Mouse (Mus musculus) layer of hippocampus, adult 2 months (tissue): ENCODE results near the gene Slc25a34. TPM values are rescaled to one million over a fixed set of nuclear protein-coding genes. Genes with fewer than 3 reads are reported as not detected.

ENCODE experiments used
- DNase-seq, 2 experiments: peaks; one replicate each; pipeline ENCODE4 v3.0.0; 2022; ENCODE audit warnings: low spot score in 2 of 2
- H3K27ac ChIP-seq: fragments of 200-600 bp; 2 replicates; pipeline ENCODE4 v1.8.1; 2022
- H3K4me3 ChIP-seq: fragments of 200-600 bp; 2 replicates; pipeline ENCODE4 v1.8.1; 2022; ENCODE audit warnings: mild to moderate bottlenecking
- CTCF ChIP-seq: fragments of 200-600 bp; conservative IDR thresholded peaks from 2 replicates; pipeline ENCODE4 v1.8.1; 2022; ENCODE audit warnings: antibody characterized with exemption, mild to moderate bottlenecking, moderate library complexity
- total RNA-seq, 2 experiments: library from RNA; stranded (reverse); gene quantifications; 2 replicates each; pipeline ENCODE4 v1.2.3; 2021

Gene Slc25a34
- total RNA-seq, 2 experiments from 2014 or later = 1.6 to 3.6 TPM

DNA sequence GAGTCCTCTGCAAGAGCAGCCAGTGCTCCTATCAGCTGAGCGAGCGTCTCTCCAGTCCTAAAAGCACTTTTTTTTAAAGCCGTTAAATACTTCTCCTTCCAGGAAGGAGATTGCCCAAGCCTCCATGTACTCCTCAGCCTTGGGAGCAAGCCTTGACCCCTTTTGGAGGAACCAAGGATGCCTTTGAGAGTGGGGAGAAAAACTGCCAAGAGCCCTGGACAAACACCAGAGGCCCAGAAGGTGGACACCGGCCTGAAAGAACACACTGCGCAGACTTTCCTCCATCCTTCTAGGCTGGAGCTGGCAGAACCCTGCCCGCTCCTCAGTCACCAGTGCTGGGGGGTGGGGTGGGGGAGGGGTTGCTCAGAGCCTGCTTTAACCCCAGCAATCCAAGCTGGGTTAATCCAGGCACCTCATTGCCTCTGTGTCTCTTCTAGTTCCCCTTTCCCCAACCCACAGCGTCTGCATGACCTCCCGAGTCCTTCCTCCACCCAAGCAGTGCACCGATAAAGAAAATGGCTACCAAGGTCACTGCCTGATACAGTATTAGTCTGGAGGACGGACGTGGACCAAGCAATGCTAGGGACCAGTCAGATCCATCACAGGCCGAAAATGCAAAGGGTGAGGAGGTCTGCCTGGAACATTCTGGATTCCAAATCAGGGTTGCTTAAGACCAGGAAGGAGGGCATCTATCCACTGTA is 32.4 kb upstream of the Slc25a34 start:
- no peak overlapping the region; the same call in 1 of the 2 replicates for H3K4me3 ChIP-seq
- H3K27ac ChIP-seq = peak overlapping the region; percentile 70
- DNase-seq = peak; percentile 29 to 58
- no peak for TF ChIP-seq CTCF

GRCm38 (mm10) chr4:141654509-141654908 is 30.9 kb upstream of the Slc25a34 start:
- Histone ChIP-seq H3K4me3 (no peak overlapping the region), H3K27ac (peak overlapping the region; percentile 57)
- no peak for TF ChIP-seq CTCF
- DNase-seq = no peak

GRCm38 (mm10) chr4:141653813-141654212 is 30.2 kb upstream of the Slc25a34 start:
- DNase-seq = no peak

DNA sequence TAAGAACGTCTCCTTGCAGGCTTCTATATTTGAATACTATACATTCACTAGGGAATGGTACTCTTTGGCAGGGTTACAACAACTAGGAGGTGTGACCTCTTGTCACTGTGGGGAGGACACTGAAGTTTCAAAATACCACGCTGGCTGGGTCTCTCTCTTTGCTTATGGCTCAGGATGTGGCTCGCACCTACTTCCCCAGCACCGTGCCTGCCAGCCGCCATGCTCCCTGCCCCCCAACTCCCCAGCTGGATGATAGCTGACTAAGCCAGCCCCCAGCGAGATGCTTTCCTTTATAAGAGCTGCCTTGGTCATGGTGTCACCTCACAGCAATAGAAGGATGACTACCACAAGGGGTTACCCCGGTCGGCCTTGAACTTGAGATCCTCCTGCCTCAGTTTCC is 29.4 kb upstream of the Slc25a34 start:
- peak overlapping the region; percentile 57; the same call in 1 of the 2 replicates for H3K27ac ChIP-seq
- no peak overlapping the region for H3K4me3 ChIP-seq
- TF ChIP-seq CTCF = no peak
- no peak for DNase-seq

More at GRCm38 (mm10) chr4:141653813-141654212, 30.2 kb upstream of the Slc25a34 start:
- TF ChIP-seq CTCF = no peak
- Histone ChIP-seq H3K4me3 (no peak overlapping the region), H3K27ac (peak overlapping the region; percentile 57)

- no peak for TF ChIP-seq CTCF
- no peak overlapping the region for H3K4me3 ChIP-seq
- DNase-seq = no peak
- peak overlapping the region; percentile 28; the same call in 1 of the 2 replicates for H3K27ac ChIP-seq
Observed at GRCm38 (mm10) chr4:141651944-141652343, 28.3 kb upstream of the Slc25a34 start.

GRCm38 (mm10) chr4:141651286-141651685 is 27.7 kb upstream of the Slc25a34 start:
- peak overlapping the region; percentile 28; the same call in 1 of the 2 replicates for H3K27ac ChIP-seq
- DNase-seq = no peak
- TF ChIP-seq CTCF = no peak

DNA sequence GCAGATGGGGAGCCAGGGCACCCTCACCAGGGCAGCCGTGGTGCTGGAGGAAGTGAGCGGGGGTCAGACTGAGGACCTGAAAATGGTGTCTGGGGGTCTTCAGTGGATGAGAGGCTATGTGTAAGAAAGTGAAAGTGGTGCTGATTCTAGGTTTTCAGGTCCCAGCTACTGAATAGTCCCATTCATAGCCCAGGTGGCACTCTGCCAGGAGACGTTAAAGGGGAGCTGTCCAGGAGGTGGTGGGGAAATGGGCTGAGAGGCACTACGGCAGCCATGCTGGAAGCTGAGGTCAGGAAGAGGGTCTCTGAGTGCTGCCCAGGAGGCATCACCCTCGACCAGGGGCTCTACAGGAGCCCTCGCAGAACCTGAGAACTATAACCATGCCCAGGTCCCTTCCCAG is 25.6 kb upstream of the Slc25a34 start:
- H3K27ac ChIP-seq = peak overlapping the region; percentile 67
- H3K4me3 ChIP-seq = no peak overlapping the region
- DNase-seq = no peak
- TF ChIP-seq CTCF = no peak

More at GRCm38 (mm10) chr4:141651286-141651685, 27.7 kb upstream of the Slc25a34 start:
- no peak overlapping the region for H3K4me3 ChIP-seq

- Histone ChIP-seq H3K27ac (peak overlapping the region; percentile 67; the same call in 1 of the 2 replicates), H3K4me3 (no peak overlapping the region)
- DNase-seq = no peak
- TF ChIP-seq CTCF = no peak
Observed at GRCm38 (mm10) chr4:141648262-141648661, 24.6 kb upstream of the Slc25a34 start.

- Histone ChIP-seq H3K4me3 (no peak overlapping the region), H3K27ac (no peak overlapping the region)
- no peak for DNase-seq
- TF ChIP-seq CTCF = no peak
Observed at GRCm38 (mm10) chr4:141647187-141647586, 23.6 kb upstream of the Slc25a34 start.

- no peak for DNase-seq
- TF ChIP-seq CTCF = no peak
- Histone ChIP-seq H3K4me3 (no peak overlapping the region), H3K27ac (no peak overlapping the region; the same call in 1 of the 2 replicates)
Observed at GRCm38 (mm10) chr4:141645988-141646387, 22.4 kb upstream of the Slc25a34 start.

DNA sequence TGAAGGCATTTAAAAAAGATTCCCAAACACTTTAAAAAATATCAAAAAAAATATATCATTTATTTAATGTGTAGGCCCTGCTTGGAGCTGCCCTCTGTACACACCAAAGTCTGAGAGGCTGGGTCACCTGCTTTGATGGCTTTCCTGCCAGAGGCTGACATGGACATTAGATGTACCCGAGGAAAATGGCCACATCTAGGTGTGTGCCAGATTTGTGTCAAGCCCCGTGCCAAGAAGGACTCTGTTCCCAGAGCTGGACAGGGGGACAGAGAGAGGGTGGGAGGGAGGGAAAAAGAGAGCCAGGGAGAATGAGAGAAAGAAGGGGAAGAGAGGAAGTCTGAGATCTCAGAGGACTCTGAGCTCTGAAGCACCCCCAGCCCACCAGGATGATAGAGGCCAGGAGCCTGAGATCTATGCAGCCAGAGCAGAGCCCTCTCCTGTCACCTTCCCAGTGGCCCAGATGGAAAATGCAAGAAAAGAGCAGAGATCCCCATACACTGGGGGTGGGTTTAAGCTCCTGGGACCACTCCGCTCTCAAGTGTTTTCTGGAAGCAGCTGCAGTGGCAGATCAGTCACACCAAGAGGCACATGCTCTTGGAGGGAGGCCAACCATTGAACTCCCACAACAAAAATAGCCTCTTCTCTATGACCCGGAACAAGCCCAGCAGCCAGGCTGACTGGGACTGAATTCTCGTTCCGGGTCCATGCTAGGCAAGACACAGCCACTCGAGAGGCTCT is 19.7 kb upstream of the Slc25a34 start:
- DNase-seq = peak; percentile 50 to 55
- no peak for TF ChIP-seq CTCF
- no peak overlapping the region for H3K4me3 ChIP-seq
- peak overlapping the region; percentile 88 for H3K27ac ChIP-seq

DNA sequence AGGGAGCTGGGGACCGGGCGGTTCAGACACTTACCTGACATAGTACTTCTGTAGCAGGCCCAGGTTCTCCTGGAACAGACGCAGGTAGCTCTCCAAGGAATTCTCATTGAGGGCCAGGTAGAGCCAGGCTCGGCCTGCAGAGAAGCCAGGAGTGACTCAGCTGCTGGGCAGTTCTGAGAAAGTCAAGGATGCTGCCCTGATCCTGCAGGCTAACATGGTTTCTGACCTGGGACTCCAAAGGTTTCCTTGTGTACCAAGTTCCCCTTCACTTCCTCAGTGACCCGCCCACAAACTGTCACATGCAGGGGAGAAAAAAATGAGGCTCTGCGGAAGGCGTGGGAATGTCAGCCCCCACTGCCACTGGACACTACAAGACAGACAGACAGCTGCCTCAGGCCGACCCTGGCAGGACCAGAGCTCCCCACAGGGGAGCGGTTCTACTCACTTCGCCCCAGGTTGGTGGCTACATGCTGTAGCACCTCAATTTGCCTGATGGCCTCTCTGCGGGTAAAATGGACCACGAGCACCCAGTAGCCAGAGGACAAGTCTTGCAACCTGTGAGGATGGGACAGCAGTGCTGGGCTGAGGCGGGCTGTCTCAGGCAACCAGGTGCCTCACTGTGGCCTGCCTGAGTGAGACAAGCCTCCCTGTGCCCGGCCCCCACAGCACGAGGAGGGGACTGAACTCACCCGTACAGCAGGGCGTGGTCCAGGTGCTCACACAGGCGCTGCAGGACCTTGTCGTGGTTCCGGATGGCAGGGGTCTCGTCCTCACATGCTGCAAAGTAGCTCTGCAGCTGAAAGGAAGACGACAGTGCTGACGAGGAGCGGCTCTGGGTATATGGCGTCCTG is 18.6 kb upstream of the Slc25a34 start:
- Histone ChIP-seq H3K4me3 (no peak overlapping the region), H3K27ac (peak overlapping the region; percentile 64)
- no peak for DNase-seq
- TF ChIP-seq CTCF = no peak
